8 mouse cellular contexts compared by ENCODE assay signal in genomic region chr4:133968150-133968921, GRCm38 (mm10). TPM values are rescaled to one million over a fixed set of nuclear protein-coding genes. Genes with fewer than 3 reads are reported as not detected.
DNase-seq lines count a peak whose midpoint lies in the region; ATAC-seq and TF ChIP-seq lines count a peak whose summit lies in the region.

Gene Hmgn2 (minus strand): TSS chr4:133968650.

- H3K4me1 ChIP-seq in hindbrain, postnatal 0 days (ENCODE audit: insufficient read depth, low read length): peaks cover 24% of the 10 kb centered on the region

- H3K4me2 ChIP-seq in hindbrain, postnatal 0 days (ENCODE audit: low read depth, low read length): peak within 1 kb of the TSS; percentile 99

- DNase-seq in Patski (ENCODE audit: low read depth, low spot score) (peak; percentile 17), adipocyte (ENCODE audit: low spot score) (no peak)
- DNase-seq in cerebellum, postnatal 10 days: peak; percentile 67 to 74
- DNase-seq in gastrocnemius, adult 18-20 months (ENCODE audit: low spot score): peak; percentile 15
- peak; percentile 62 for DNase-seq in hindbrain, postnatal 0 days (ENCODE audit: low spot score)
- peak; percentile 43 to 47 for DNase-seq in left cerebral cortex, postnatal 14 days (ENCODE audit: low spot score in 2 of 2)
- peak; percentile 46 for DNase-seq in right cerebral cortex, postnatal 25 days

- POLR2A ChIA-PET in Patski (lab: Charles Lee): no interaction called here

- CTCF ChIA-PET in Patski (lab: Charles Lee): no interaction called here

- peak within 1 kb of the TSS; percentile 100 for H3K27ac ChIP-seq in hindbrain, postnatal 0 days

- peak within 1 kb of the TSS; percentile 72 for H3K4me3 ChIP-seq in hindbrain, postnatal 0 days (ENCODE audit: low read length)

- peak; percentile 49 for ATAC-seq in Patski
- peak; percentile 72 for ATAC-seq in hindbrain, postnatal 0 days
- ATAC-seq in megakaryocyte progenitor cell, adult 5-6 weeks (replicated peaks; ENCODE audit: poor library complexity): peak; percentile 43

- TF ChIP-seq CTCF in Patski (IDR thresholded peaks at IDR 0.05): no peak
- no peak for TF ChIP-seq CTCF in hindbrain, postnatal 0 days (IDR thresholded peaks at IDR 0.05; ENCODE audit: low read depth)

- 1% methylated on average over 42 of the region's 42 CpGs for WGBS in hindbrain, postnatal 0 days

- no peaks in the 10 kb centered on the region for H3K27me3 ChIP-seq in Patski
- no peaks in the 10 kb centered on the region for H3K27me3 ChIP-seq in hindbrain, postnatal 0 days (ENCODE audit: insufficient read depth, low read length)

- peaks cover 10% of the 10 kb centered on the region; the same call in 1 of the 2 replicates for H3K36me3 ChIP-seq in hindbrain, postnatal 0 days (ENCODE audit: insufficient read depth, low read length)

- H3K9me3 ChIP-seq in hindbrain, postnatal 0 days (ENCODE audit: low read length): no peaks in the 10 kb centered on the region

- intact Hi-C loops in left cerebral cortex, postnatal 14 days (cut with DNase I): loop anchor here (5.0 kb wide), 1 partner anchor 56 kb away; no protein-coding TSS in a partner anchor

- H3K9ac ChIP-seq in hindbrain, postnatal 0 days (replicated peaks; ENCODE audit: low read length): peak within 1 kb of the TSS; percentile 94

- in situ Hi-C loops in Patski (cut with MboI; ENCODE audit: low pct_unique_long_range_greater_than_20kb): no loop called here

RNA-seq across cellular contexts. Expression of gene Hmgn2, which starts in this region (rescaled TPM):
- 170 TPM for polyA plus RNA-seq in Patski (2021)
- total RNA-seq in gastrocnemius, adult 18-20 months (2021): 10 to 100 TPM; 36.3 to 50.4 TPM
- 195 and 225 TPM in 2 replicates for total RNA-seq in hindbrain, postnatal 0 days (2014; rRNA removed)
- polyA plus RNA-seq in hindbrain, postnatal 0 days (2015; fragmentation: Nextera tagmentation; extraction: Ambion mirVana): 1,094 and 1,203 TPM in 2 replicates
- 100 to 1,000 TPM; 118 to 146 TPM for total RNA-seq in left cerebral cortex, postnatal 14 days (2021)
- total RNA-seq in megakaryocyte progenitor cell, adult 5-6 weeks (2015): 2,294 and 2,610 TPM in 2 replicates
- total RNA-seq in megakaryocyte progenitor cell, adult 5-6 weeks (2017): 1,024 and 1,057 TPM in 2 replicates
